Mouse (Mus musculus) liver, embryonic 14.5 days (tissue): ENCODE results near the gene Sgk1. TPM values are rescaled to one million over a fixed set of nuclear protein-coding genes. Genes with fewer than 3 reads are reported as not detected.

ENCODE experiments used
- ATAC-seq: fragments of 200-750 bp; cut with Nextera tagmentation; 2 replicates; pipeline ENCODE4 v1.8.0; 2017; ENCODE audit warnings: moderate number of reproducible peaks, mild to moderate bottlenecking, moderate library complexity; ENCODE audit not compliant: insufficient read depth
- DNase-seq, 3 experiments: peaks; one replicate each; pipeline ENCODE4 v3.0.0-alpha.2; 2012 to 2013; ENCODE audit warnings: low read depth in 3 of 3, low spot score in 3 of 3
- H3K27ac ChIP-seq: fragments of 300-500 bp; sonication (generic); 2 replicates; pipeline ENCODE4 v1.5.1; 2014; ENCODE audit warnings: moderate library complexity, mild to moderate bottlenecking, control low read depth, inconsistent platforms
- H3K27me3 ChIP-seq: fragments of 300-500 bp; sonication (generic); 2 replicates; pipeline ENCODE4 v1.6.1; 2014; ENCODE audit warnings: mild to moderate bottlenecking, low read length, moderate library complexity; ENCODE audit not compliant: control insufficient read depth, insufficient read depth
- H3K36me3 ChIP-seq: fragments of 300-500 bp; sonication (generic); replicated peaks from 2 replicates; pipeline ENCODE4 v1.6.1; 2014; ENCODE audit warnings: low read depth; ENCODE audit not compliant: control insufficient read depth, insufficient read depth
- H3K4me1 ChIP-seq, 2 experiments: fragments of 200-500 bp in 1 of 2; fragments of 300-500 bp in 1 of 2; sonication (generic) in 1 of 2; replicated peaks; 2 replicates each; pipeline ENCODE4 v1.6.1; 2012 to 2014; ENCODE audit warnings: antibody characterized with exemption in 1 of 2, inconsistent platforms in 1 of 2, low read length in 1 of 2; ENCODE audit not compliant: control insufficient read depth in 2 of 2, insufficient read depth in 2 of 2
- H3K4me2 ChIP-seq: fragments of 300-500 bp; sonication (generic); 2 replicates; pipeline ENCODE4 v1.6.1; 2014; ENCODE audit warnings: low read depth, mild to moderate bottlenecking, control low read depth, moderate library complexity
- H3K4me3 ChIP-seq, 2 experiments: fragments of 200-500 bp in 1 of 2; fragments of 300-500 bp in 1 of 2; sonication (generic) in 1 of 2; 2 replicates each; pipeline ENCODE4 v1.5.1; 2012 to 2014; ENCODE audit warnings: low read depth in 2 of 2, low read length in 2 of 2, mild to moderate bottlenecking in 2 of 2, control low read depth in 1 of 2, inconsistent platforms in 1 of 2, moderate library complexity in 1 of 2; ENCODE audit not compliant: insufficient read depth in 1 of 2
- H3K9ac ChIP-seq: fragments of 300-500 bp; sonication (generic); replicated peaks from 2 replicates; pipeline ENCODE4 v1.6.1; 2014; ENCODE audit warnings: mild to moderate bottlenecking, control low read depth, moderate library complexity
- H3K9me3 ChIP-seq: fragments of 300-500 bp; sonication (generic); 2 replicates; pipeline ENCODE4 v1.6.1; 2016; ENCODE audit warnings: low read length, mixed read lengths; ENCODE audit not compliant: control insufficient read depth
- CTCF ChIP-seq: IDR thresholded peaks from 2 replicates; pipeline ENCODE4 v1.5.1; 2016; ENCODE audit warnings: antibody characterized with exemption, low read depth, control low read depth
- EP300 ChIP-seq: IDR thresholded peaks from 2 replicates; pipeline ENCODE4 v1.6.1; 2016; ENCODE audit warnings: antibody characterized with exemption, low read depth
- WGBS: fragments of 180-500 bp; shearing (Covaris S2); extraction: QIAGEN DNeasy Blood & Tissue Kit; methylation state at CpG from one replicate; pipeline ENCODE4 v1.1.7; 2014; ENCODE audit not compliant: insufficient replicate concordance; 5-methylcytosine and 5-hydroxymethylcytosine counted together
- polyA plus RNA-seq, 2 experiments: library from polyadenylated mRNA; depleted of rRNA in 1 of 2; stranded (reverse) in 1 of 2; unstranded in 1 of 2; fragments of >200 nt; fragmentation: Nextera tagmentation in 1 of 2; extraction: Ambion mirVana in 1 of 2; gene quantifications; 2 replicates each; pipeline versions ENCODE4 v1.2.1 to v1.2.3; 2012 to 2014

The Sgk1 gene
- polyA plus RNA-seq, 2 experiments, result 5.3 to 10.3 TPM

GRCm38 (mm10) chr10:21916301-21917071 is 34.5 kb downstream of the Sgk1 start:
- no peak for DNase-seq
- 72% methylated on average over 11 of the region's 11 CpGs for WGBS

GRCm38 (mm10) chr10:21918016-21918749 is 36.2 kb downstream of the Sgk1 start:
- H3K9me3 ChIP-seq, result no peaks in the 10 kb centered on the region
- ATAC-seq (no peak), DNase-seq (no peak)
- TF ChIP-seq EP300 (no peak), CTCF (no peak)
- H3K9ac ChIP-seq, result no peak overlapping the region
- H3K4me2 ChIP-seq, result no peak overlapping the region
- H3K36me3 ChIP-seq, result no peaks in the 10 kb centered on the region
- 64% methylated on average over 6 of the region's 6 CpGs for WGBS
- H3K4me1 ChIP-seq, result no peaks in the 10 kb centered on the region; a peak in 1 of 4 replicates
- no peak overlapping the region for H3K4me3 ChIP-seq
- no peak overlapping the region for H3K27ac ChIP-seq
- H3K27me3 ChIP-seq, result no peaks in the 10 kb centered on the region

More at GRCm38 (mm10) chr10:21916301-21917071, 34.5 kb downstream of the Sgk1 start:
- no peak overlapping the region for H3K4me3 ChIP-seq
- H3K4me1 ChIP-seq, result no peaks in the 10 kb centered on the region
- no peak overlapping the region for H3K9ac ChIP-seq
- no peak for TF ChIP-seq CTCF
- no peak for TF ChIP-seq EP300
- no peak overlapping the region for H3K4me2 ChIP-seq
- H3K27ac ChIP-seq, result no peak overlapping the region
- no peaks in the 10 kb centered on the region for H3K36me3 ChIP-seq
- no peaks in the 10 kb centered on the region for H3K27me3 ChIP-seq
- no peak for ATAC-seq
- no peaks in the 10 kb centered on the region for H3K9me3 ChIP-seq

- no peak for TF ChIP-seq EP300
- TF ChIP-seq CTCF, result no peak
- Histone ChIP-seq H3K9me3 (no peaks in the 10 kb centered on the region), H3K4me1 (no peaks in the 10 kb centered on the region; a peak in 1 of 4 replicates), H3K9ac (no peak overlapping the region), H3K27ac (no peak overlapping the region), H3K4me2 (no peak overlapping the region), H3K27me3 (no peaks in the 10 kb centered on the region), H3K36me3 (no peaks in the 10 kb centered on the region), H3K4me3 (no peak overlapping the region)
- no peak for DNase-seq
- 51% methylated on average over 7 of the region's 7 CpGs for WGBS
- ATAC-seq, result no peak
These were observed 36.8 kb downstream of the Sgk1 start for GRCm38 (mm10) chr10:21918750-21919145.

- no peak for ATAC-seq
- Histone ChIP-seq H3K27me3 (no peaks in the 10 kb centered on the region), H3K4me2 (no peak overlapping the region), H3K36me3 (no peaks in the 10 kb centered on the region), H3K27ac (no peak overlapping the region), H3K4me3 (no peak overlapping the region), H3K9me3 (no peaks in the 10 kb centered on the region), H3K4me1 (no peaks in the 10 kb centered on the region; a peak in 1 of 4 replicates), H3K9ac (no peak overlapping the region)
- TF ChIP-seq CTCF, result no peak
- TF ChIP-seq EP300, result no peak
- 41% methylated on average over 2 of the region's 2 CpGs for WGBS
- no peak for DNase-seq
These were observed 38.6 kb downstream of the Sgk1 start for GRCm38 (mm10) chr10:21920611-21921010.

- no peaks in the 10 kb centered on the region for H3K27me3 ChIP-seq
- ATAC-seq (no peak), DNase-seq (no peak)
- TF ChIP-seq EP300, result no peak
- no peak for TF ChIP-seq CTCF
- no peaks in the 10 kb centered on the region for H3K9me3 ChIP-seq
- H3K4me3 ChIP-seq, result no peak overlapping the region
- H3K27ac ChIP-seq, result no peak overlapping the region
- no peak overlapping the region for H3K9ac ChIP-seq
- no peaks in the 10 kb centered on the region for H3K36me3 ChIP-seq
- no peak overlapping the region for H3K4me2 ChIP-seq
- 68% methylated on average over 8 of the region's 8 CpGs for WGBS
- H3K4me1 ChIP-seq, result peaks cover 0 to 2% of the 10 kb centered on the region in 2 experiments; a peak in 1 of 4 replicates
These were observed 40.8 kb downstream of the Sgk1 start for GRCm38 (mm10) chr10:21922716-21923350.
